Mouse (Mus musculus) left cerebral cortex, adult 2 months (tissue): ENCODE results near the gene Polr1d. TPM values are rescaled to one million over a fixed set of nuclear protein-coding genes. Genes with fewer than 3 reads are reported as not detected.
A peak's percentile ranks its signal among the peaks of the same experiment; 100 is the strongest.

Source experiments
- DNase-seq, 2 experiments: peaks; one replicate each; pipeline ENCODE4 v3.0.0; 2021 to 2022; ENCODE audit warnings: low spot score in 2 of 2, mixed read lengths in 1 of 2; ENCODE audit errors: extremely low spot score in 1 of 2
- H3K27ac ChIP-seq: fragments of 200-600 bp; 2 replicates; pipeline ENCODE4 v1.8.1; 2022
- H3K4me3 ChIP-seq: fragments of 200-600 bp; 2 replicates; pipeline ENCODE4 v1.8.1; 2022
- CTCF ChIP-seq: fragments of 200-600 bp; IDR thresholded peaks from 2 replicates; pipeline ENCODE4 v1.8.1; 2022; ENCODE audit warnings: antibody characterized with exemption, mild to moderate bottlenecking, moderate library complexity
- intact Hi-C: fragments of 180-260 bp; cut with DNase I; formaldehyde crosslinking; loops from one replicate; pipeline ENCODE4 v1.15.1; 2025
- total RNA-seq, 2 experiments: library from RNA; stranded (reverse); gene quantifications; 2 replicates each; pipeline ENCODE4 v1.2.3; 2021

Polr1d gene
- total RNA-seq, 2 experiments from 2014 or later: 66.8 to 67.0 TPM

- Histone ChIP-seq H3K27ac (no peak overlapping the region), H3K4me3 (no peak overlapping the region)
- TF ChIP-seq CTCF: no peak
- intact Hi-C loops: no loop called here
- DNase-seq: no peak
Observed at GRCm38 (mm10) chr5:147045311-147045710, 31.5 kb upstream of the Polr1d start.

- intact Hi-C loops: no loop called here
- Histone ChIP-seq H3K4me3 (no peak overlapping the region), H3K27ac (no peak overlapping the region)
- no peak for DNase-seq
- TF ChIP-seq CTCF: no peak
Observed at GRCm38 (mm10) chr5:147045929-147046328, 30.9 kb upstream of the Polr1d start.

GRCm38 (mm10) chr5:147049544-147050209 lies 27.2 kb upstream of the Polr1d start:
- no peak overlapping the region for H3K27ac ChIP-seq
- DNase-seq: no peak
- TF ChIP-seq CTCF: no peak
- no peak overlapping the region for H3K4me3 ChIP-seq
- intact Hi-C loops: no loop called here

- H3K27ac ChIP-seq: no peak overlapping the region
Observed at GRCm38 (mm10) chr5:147050816-147051499, 25.9 kb upstream of the Polr1d start.

GRCm38 (mm10) chr5:147051500-147052308 lies 25.1 kb upstream of the Polr1d start:
- Histone ChIP-seq H3K4me3 (no peak overlapping the region), H3K27ac (no peak overlapping the region)
- DNase-seq: no peak
- intact Hi-C loops: no loop called here
- no peak for TF ChIP-seq CTCF

More at GRCm38 (mm10) chr5:147050816-147051499, 25.9 kb upstream of the Polr1d start:
- intact Hi-C loops: no loop called here
- H3K4me3 ChIP-seq: no peak overlapping the region
- no peak for DNase-seq
- TF ChIP-seq CTCF: no peak

- DNase-seq: no peak
- TF ChIP-seq CTCF: no peak
- Histone ChIP-seq H3K27ac (no peak overlapping the region), H3K4me3 (no peak overlapping the region)
- intact Hi-C loops: no loop called here
Observed at GRCm38 (mm10) chr5:147052309-147052558, 24.6 kb upstream of the Polr1d start.

GRCm38 (mm10) chr5:147053071-147053470 lies 23.8 kb upstream of the Polr1d start:
- intact Hi-C loops: no loop called here
- DNase-seq: no peak
- Histone ChIP-seq H3K27ac (no peak overlapping the region), H3K4me3 (no peak overlapping the region)
- no peak for TF ChIP-seq CTCF

GRCm38 (mm10) chr5:147053481-147053880 lies 23.4 kb upstream of the Polr1d start:
- no peak overlapping the region for H3K4me3 ChIP-seq
- no peak overlapping the region for H3K27ac ChIP-seq
- no peak for DNase-seq
- no peak for TF ChIP-seq CTCF
- intact Hi-C loops: no loop called here

GRCm38 (mm10) chr5:147054328-147054727 lies 22.5 kb upstream of the Polr1d start:
- Histone ChIP-seq H3K4me3 (no peak overlapping the region), H3K27ac (peak overlapping the region; percentile 54; the same call in 1 of the 2 replicates)
- no peak for DNase-seq
- intact Hi-C loops: loop anchor here (2.0 kb wide), 1 partner anchor 22 kb away; the partner anchor contains the start of genes Lnx2 and Polr1d
- no peak for TF ChIP-seq CTCF

- Histone ChIP-seq H3K27ac (peak overlapping the region; percentile 64), H3K4me3 (no peak overlapping the region)
- TF ChIP-seq CTCF: no peak
- DNase-seq: no peak
- intact Hi-C loops: loop anchor here (1.0 to 2.0 kb wide), 2 partner anchors 11 to 22 kb away; partner anchors contain the start of genes Lnx2 and Polr1d
Observed at GRCm38 (mm10) chr5:147054747-147055270, 22.0 kb upstream of the Polr1d start.

GRCm38 (mm10) chr5:147055572-147056245 lies 21.1 kb upstream of the Polr1d start:
- intact Hi-C loops: loop anchor here (1.0 to 2.0 kb wide), 2 partner anchors 11 to 21 kb away; partner anchors contain the start of genes Lnx2 and Polr1d
- no peak for TF ChIP-seq CTCF
- peak; percentile 33 to 50 for DNase-seq
- Histone ChIP-seq H3K27ac (peak overlapping the region; percentile 15; the same call in 1 of the 2 replicates), H3K4me3 (no peak overlapping the region)
